Mouse (Mus musculus) CH12.LX (cell line): Measurements from ENCODE around the gene Mfsd14a. TPM values are rescaled to one million over a fixed set of nuclear protein-coding genes. Genes with fewer than 3 reads are reported as not detected.

Experiments
- DNase-seq: peaks from one replicate; pipeline ENCODE4 v3.0.0-alpha.2; 2013; ENCODE audit errors: extremely low read depth
- H3K27ac ChIP-seq: 2 replicates; pipeline ENCODE4 v1.5.1; 2012; ENCODE audit warnings: low read depth, mild to moderate bottlenecking, control low read depth, moderate library complexity; ENCODE audit not compliant: insufficient read depth
- H3K27me3 ChIP-seq: replicated peaks from 2 replicates; pipeline ENCODE3; 2012; ENCODE audit warnings: inconsistent platforms
- H3K36me3 ChIP-seq, 2 experiments: replicated peaks in 1 of 2; 2 replicates each; pipeline versions ENCODE3 to v1.6.1; 2012; ENCODE audit warnings: inconsistent platforms in 1 of 2, low read length in 1 of 2, mild to moderate bottlenecking in 1 of 2, mixed read lengths in 1 of 2, moderate library complexity in 1 of 2; ENCODE audit not compliant: control insufficient read depth in 1 of 2, insufficient read depth in 1 of 2
- H3K4me1 ChIP-seq, 2 experiments: 2 replicates each; pipeline ENCODE4 v1.6.1; 2012; ENCODE audit warnings: inconsistent platforms in 1 of 2, moderate library complexity in 1 of 2; ENCODE audit not compliant: insufficient read depth in 2 of 2, control insufficient read depth in 1 of 2
- H3K4me2 ChIP-seq: 2 replicates; pipeline ENCODE4 v1.6.1; 2012; ENCODE audit warnings: low read depth, mild to moderate bottlenecking, control low read depth; ENCODE audit not compliant: poor library complexity, insufficient read depth, severe bottlenecking
- H3K4me3 ChIP-seq, 3 experiments: fragments of 150-350 bp in 1 of 3; sonication (generic) in 1 of 3; replicated peaks in 1 of 3; 2 replicates each; pipeline versions ENCODE3 to v1.5.1; 2011 to 2012; ENCODE audit warnings: low read depth in 2 of 3, low read length in 2 of 3, mild to moderate bottlenecking in 2 of 3, moderate library complexity in 2 of 3, control low read depth in 1 of 3, improper control_type of control experiment in 1 of 3, inconsistent platforms in 1 of 3, mixed read lengths in 1 of 3; ENCODE audit not compliant: poor library complexity in 1 of 3
- H3K79me2 ChIP-seq: replicated peaks from 2 replicates; pipeline ENCODE4 v1.6.1; 2012; ENCODE audit warnings: mild to moderate bottlenecking, moderate library complexity; ENCODE audit not compliant: control insufficient read depth, poor library complexity, insufficient read depth, severe bottlenecking; ENCODE audit errors: extremely low read depth
- H3K9ac ChIP-seq: 2 replicates; pipeline ENCODE4 v1.6.1; 2012; ENCODE audit warnings: low read depth, mild to moderate bottlenecking, control low read depth, moderate library complexity; ENCODE audit not compliant: insufficient read depth
- H3K9me3 ChIP-seq: replicated peaks from 2 replicates; pipeline ENCODE3; 2012; ENCODE audit warnings: low read length, inconsistent platforms, mixed read lengths
- BHLHE40 ChIP-seq: IDR thresholded peaks from 2 replicates; pipeline ENCODE4 v1.6.1; 2011; ENCODE audit warnings: mild to moderate bottlenecking, low read depth, low read length, improper control_type of control experiment
- CHD1 ChIP-seq: IDR thresholded peaks from 2 replicates; pipeline ENCODE4 v1.6.1; 2012; ENCODE audit warnings: low read depth, low read length, improper control_type of control experiment, inconsistent platforms
- CHD2 ChIP-seq: IDR thresholded peaks from 2 replicates; pipeline ENCODE4 v1.6.1; 2011; ENCODE audit warnings: low read length, improper control_type of control experiment
- CTCF ChIP-seq, 2 experiments: IDR thresholded peaks in 1 of 2; conservative IDR thresholded peaks in 1 of 2; 2 replicates each; pipeline ENCODE4 v1.5.1; 2011 to 2012; ENCODE audit warnings: low read depth in 2 of 2, low read length in 2 of 2, improper control_type of control experiment in 1 of 2, inconsistent platforms in 1 of 2, mild to moderate bottlenecking in 1 of 2, moderate library complexity in 1 of 2
- E2F4 ChIP-seq: IDR thresholded peaks from 2 replicates; pipeline ENCODE4 v1.6.1; 2011; ENCODE audit warnings: low read depth, low read length, improper control_type of control experiment; ENCODE audit not compliant: insufficient replicate concordance
- ELF1 ChIP-seq: IDR thresholded peaks from 2 replicates; pipeline ENCODE4 v1.6.1; 2014; ENCODE audit warnings: low read depth, mild to moderate bottlenecking, inconsistent platforms, low read length, improper control_type of control experiment
- EP300 ChIP-seq: IDR thresholded peaks from 2 replicates; pipeline ENCODE4 v1.6.1; 2011; ENCODE audit warnings: low read length, improper control_type of control experiment
- GABPA ChIP-seq: IDR thresholded peaks from 2 replicates; pipeline ENCODE4 v1.6.1; 2012; ENCODE audit warnings: low read depth, low read length, improper control_type of control experiment, inconsistent platforms; ENCODE audit not compliant: insufficient replicate concordance
- HCFC1 ChIP-seq: IDR thresholded peaks from 2 replicates; pipeline ENCODE4 v1.6.1; 2012; ENCODE audit warnings: low read depth, mild to moderate bottlenecking, inconsistent platforms, low read length, improper control_type of control experiment
- IRF4 ChIP-seq: IDR thresholded peaks from 2 replicates; pipeline ENCODE4 v1.6.1; 2014; ENCODE audit warnings: low read depth, mild to moderate bottlenecking, inconsistent platforms, low read length, improper control_type of control experiment
- JUN ChIP-seq: IDR thresholded peaks from 2 replicates; pipeline ENCODE4 v1.6.1; 2011; ENCODE audit warnings: low read depth, mild to moderate bottlenecking, low read length, improper control_type of control experiment, moderate library complexity; ENCODE audit not compliant: insufficient read depth
- JUND ChIP-seq: conservative IDR thresholded peaks from 2 replicates; pipeline ENCODE4 v1.6.1; 2011; ENCODE audit warnings: low read depth, low read length, improper control_type of control experiment
- KAT2A ChIP-seq: IDR thresholded peaks from 2 replicates; pipeline ENCODE4 v1.6.1; 2012; ENCODE audit warnings: low read length, improper control_type of control experiment, inconsistent platforms; ENCODE audit not compliant: insufficient replicate concordance
- MAFK ChIP-seq: IDR thresholded peaks from 2 replicates; pipeline ENCODE4 v1.6.1; 2011; ENCODE audit warnings: low read length, improper control_type of control experiment; ENCODE audit not compliant: insufficient replicate concordance
- MAZ ChIP-seq: IDR thresholded peaks from 2 replicates; pipeline ENCODE4 v1.6.1; 2012; ENCODE audit warnings: low read depth, mild to moderate bottlenecking, inconsistent platforms, low read length, improper control_type of control experiment, moderate library complexity
- MYC ChIP-seq: IDR thresholded peaks from 2 replicates; pipeline ENCODE4 v1.6.1; 2011; ENCODE audit warnings: low read depth, mild to moderate bottlenecking, improper control_type of control experiment, low read length
- NRF1 ChIP-seq: IDR thresholded peaks from 2 replicates; pipeline ENCODE4 v1.6.1; 2014; ENCODE audit warnings: low read depth, mild to moderate bottlenecking, inconsistent platforms, low read length, improper control_type of control experiment, moderate library complexity
- POLR2A ChIP-seq: IDR thresholded peaks from 2 replicates; pipeline ENCODE4 v1.6.1; 2011; ENCODE audit warnings: low read depth, mild to moderate bottlenecking, improper control_type of control experiment, low read length
- POLR2AphosphoS2 ChIP-seq: IDR thresholded peaks from 2 replicates; pipeline ENCODE4 v1.6.1; 2011; ENCODE audit warnings: low read depth, low read length, improper control_type of control experiment
- RAD21 ChIP-seq: IDR thresholded peaks from 2 replicates; pipeline ENCODE4 v1.6.1; 2011; ENCODE audit warnings: low read depth, mild to moderate bottlenecking, low read length, improper control_type of control experiment, moderate library complexity
- RCOR1 ChIP-seq: conservative IDR thresholded peaks from 2 replicates; pipeline ENCODE4 v1.6.1; 2012; ENCODE audit warnings: low read depth, mild to moderate bottlenecking, inconsistent platforms, low read length, improper control_type of control experiment
- SIN3A ChIP-seq: IDR thresholded peaks from 2 replicates; pipeline ENCODE4 v1.6.1; 2012; ENCODE audit warnings: low read length, improper control_type of control experiment, inconsistent platforms
- SMC3 ChIP-seq: IDR thresholded peaks from 2 replicates; pipeline ENCODE4 v1.6.1; 2011; ENCODE audit warnings: low read depth, low read length, improper control_type of control experiment
- TBP ChIP-seq: conservative IDR thresholded peaks from 2 replicates; pipeline ENCODE4 v1.6.1; 2011; ENCODE audit warnings: low read depth, low read length, improper control_type of control experiment
- TCF12 ChIP-seq: IDR thresholded peaks from 2 replicates; pipeline ENCODE4 v1.6.1; 2014; ENCODE audit warnings: low read depth, mild to moderate bottlenecking, inconsistent platforms, low read length, improper control_type of control experiment
- USF1 ChIP-seq: IDR thresholded peaks from 2 replicates; pipeline ENCODE4 v1.6.1; 2014; ENCODE audit warnings: low read depth, mild to moderate bottlenecking, inconsistent platforms, low read length, improper control_type of control experiment
- USF2 ChIP-seq: conservative IDR thresholded peaks from 2 replicates; pipeline ENCODE4 v1.6.1; 2011; ENCODE audit warnings: low read depth, low read length, improper control_type of control experiment
- ZC3H11A ChIP-seq: IDR thresholded peaks from 2 replicates; pipeline ENCODE4 v1.6.1; 2012; ENCODE audit warnings: low read depth, mild to moderate bottlenecking, inconsistent platforms, low read length, improper control_type of control experiment
- ZKSCAN1 ChIP-seq: IDR thresholded peaks from 2 replicates; pipeline ENCODE4 v1.6.1; 2012; ENCODE audit warnings: low read depth, inconsistent platforms, low read length, improper control_type of control experiment, borderline replicate concordance
- ZNF384 ChIP-seq: IDR thresholded peaks from 2 replicates; pipeline ENCODE4 v1.6.1; 2012; ENCODE audit warnings: low read depth, low read length, improper control_type of control experiment, inconsistent platforms
- dilution Hi-C: fragments of 300-500 bp; cut with MboI; formaldehyde crosslinking; loops from 2 replicates; pipeline ENCODE4 v1.14.3; 2020; ENCODE audit warnings: low sequenced_read_pairs; ENCODE audit not compliant: extremely low pct_unique_long_range_greater_than_20kb, extremely low pct_ligation_motif_present
- in situ Hi-C: fragments of 300-500 bp; cut with MboI; formaldehyde crosslinking; loops from 3 replicates; pipeline ENCODE4 v1.14.3; 2019; ENCODE audit warnings: low sequenced_read_pairs, low pct_ligation_motif_present, low pct_unique_long_range_greater_than_20kb, mixed read lengths
- polyA plus RNA-seq: library from polyadenylated mRNA; unstranded; fragments of >175 nt; gene quantifications from 2 replicates; pipeline ENCODE4 v1.2.1, GENCODE M21; 2012; ENCODE audit warnings: low read depth; ENCODE audit not compliant: insufficient read length
- total RNA-seq, 2 experiments: library from RNA; depleted of rRNA; stranded (reverse); fragments of 300-350 nt in 1 of 2; fragments of >200 nt in 1 of 2; gene quantifications; 2 replicates each; pipeline ENCODE4 v1.2.3; 2012 to 2014

The Mfsd14a gene
- total and polyA plus RNA-seq, 3 experiments: 27.0 to 70.4 (median 45.9) TPM

GRCm38 (mm10) chr3:116642373-116642772, 20.1 kb downstream of the Mfsd14a start:
- Histone ChIP-seq H3K27ac (no peak overlapping the region), H3K4me3 (no peak overlapping the region), H3K4me2 (no peak overlapping the region), H3K9ac (no peak overlapping the region), H3K9me3 (no peaks in the 10 kb centered on the region), H3K27me3 (no peaks in the 10 kb centered on the region), H3K4me1 (peaks cover 0 to 3% of the 10 kb centered on the region in 2 experiments; a peak in 2 of 4 replicates), H3K79me2 (no peaks in the 10 kb centered on the region), H3K36me3 (peaks cover 59 to 88% of the 10 kb centered on the region in 2 experiments)
- in situ Hi-C loops (no loop called here), dilution Hi-C loops (no loop called here)
- TF ChIP-seq MAZ: no peak
- no peak for TF ChIP-seq IRF4
- no peak for TF ChIP-seq EP300
- TF ChIP-seq MAFK: no peak
- TF ChIP-seq SMC3: no peak
- no peak for TF ChIP-seq ZC3H11A
- TF ChIP-seq USF2: no peak
- no peak for TF ChIP-seq RAD21
- no peak for TF ChIP-seq E2F4
- TF ChIP-seq POLR2AphosphoS2: no peak
- no peak for TF ChIP-seq RCOR1
- no peak for TF ChIP-seq TBP
- no peak for TF ChIP-seq CHD1
- TF ChIP-seq CTCF (conservative IDR thresholded peaks at IDR 0.05 in 1 of 2, IDR thresholded peaks at IDR 0.05 in 1 of 2; ENCODE audit: low read depth in 2 of 2, low read length in 2 of 2): no peak
- no peak for TF ChIP-seq ZKSCAN1
- no peak for TF ChIP-seq ZNF384
- DNase-seq: no peak

DNA sequence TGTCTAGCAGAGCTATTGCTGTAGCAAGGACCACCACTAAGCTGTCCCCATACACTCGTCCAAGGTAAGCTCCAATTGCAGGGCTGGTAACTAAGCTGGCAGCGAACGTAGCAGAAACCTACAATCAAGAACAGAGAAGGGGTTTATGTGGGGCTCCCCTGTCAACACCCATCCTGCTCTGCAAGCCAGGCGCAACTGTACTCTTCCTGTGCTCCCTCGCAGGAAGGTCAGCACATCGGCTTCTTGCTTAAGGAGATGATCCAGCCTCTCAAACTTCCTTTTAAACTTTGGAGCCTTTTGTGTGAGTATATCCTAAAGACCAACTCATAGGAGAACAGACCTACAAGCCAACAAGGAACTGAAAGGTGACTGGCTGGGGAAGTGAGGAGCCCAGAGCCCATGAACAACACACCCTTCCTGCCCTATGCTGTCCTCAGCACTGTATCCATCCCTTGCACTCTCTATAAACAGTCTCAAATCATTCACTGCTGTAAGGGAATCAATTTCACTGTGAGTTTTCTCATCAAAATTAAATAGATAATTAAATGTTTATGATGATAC, 20.6 kb downstream of the Mfsd14a start:
- no peak overlapping the region for H3K4me3 ChIP-seq
- TF ChIP-seq BHLHE40: no peak
- no peak for TF ChIP-seq TCF12
- TF ChIP-seq KAT2A: no peak
- no peak for TF ChIP-seq JUND
- TF ChIP-seq RAD21: no peak
- TF ChIP-seq EP300: no peak
- no peak for TF ChIP-seq CHD2
- no peak for TF ChIP-seq MYC
- no peak for TF ChIP-seq E2F4
- TF ChIP-seq RCOR1: no peak
- TF ChIP-seq SIN3A: no peak
- no peak for TF ChIP-seq POLR2A
- no peak for TF ChIP-seq JUN
- no peak for TF ChIP-seq ELF1
- TF ChIP-seq USF1: no peak
- TF ChIP-seq NRF1: no peak
- TF ChIP-seq HCFC1: no peak
- no peak for TF ChIP-seq GABPA
- no peak for TF ChIP-seq IRF4
- no peak for TF ChIP-seq CTCF (conservative IDR thresholded peaks at IDR 0.05 in 1 of 2, IDR thresholded peaks at IDR 0.05 in 1 of 2; ENCODE audit: low read depth in 2 of 2, low read length in 2 of 2)
- TF ChIP-seq, all 38 proteins: peak for 0
- Histone ChIP-seq H3K36me3 (peaks cover 58 to 90% of the 10 kb centered on the region in 2 experiments), H3K9ac (no peak overlapping the region), H3K27ac (no peak overlapping the region), H3K4me2 (no peak overlapping the region), H3K9me3 (no peaks in the 10 kb centered on the region), H3K27me3 (no peaks in the 10 kb centered on the region), H3K4me1 (peaks cover 0 to 3% of the 10 kb centered on the region in 2 experiments; a peak in 2 of 4 replicates), H3K79me2 (no peaks in the 10 kb centered on the region)
- in situ Hi-C loops (no loop called here), dilution Hi-C loops (no loop called here)
- DNase-seq: no peak
